Mouse (Mus musculus): ENCODE results near the gene Arhgef3. TPM values are rescaled to one million over a fixed set of nuclear protein-coding genes. Genes with fewer than 3 reads are reported as not detected.

Gene Arhgef3
- polyA plus RNA-seq, 1 experiment from 2014 or later = 6.6 TPM

- no peaks in the 10 kb centered on the region for H3K9me3 ChIP-seq (replicated peaks)
- H3K4me2 ChIP-seq = no peak overlapping the region
- H3K4me3 ChIP-seq (replicated peaks) = no peak overlapping the region
- 70% methylated on average over 8 of the region's 8 CpGs for WGBS (ENCODE audit: insufficient replicate concordance)
- H3K27ac ChIP-seq (replicated peaks) = no peak overlapping the region
- no peak for ATAC-seq (ENCODE audit: insufficient read depth)
- no peaks in the 10 kb centered on the region for H3K27me3 ChIP-seq
- peaks cover 5% of the 10 kb centered on the region; the same call in 1 of the 2 replicates for H3K4me1 ChIP-seq (replicated peaks)
- no peaks in the 10 kb centered on the region for H3K36me3 ChIP-seq (replicated peaks)
- no peak overlapping the region for H3K9ac ChIP-seq
Observed at GRCm38 (mm10) chr14:27178560-27178920, 63.8 kb downstream of the Arhgef3 start.

- Histone ChIP-seq H3K27me3 (no peaks in the 10 kb centered on the region), H3K4me3 (replicated peaks) (no peak overlapping the region), H3K4me2 (no peak overlapping the region), H3K9ac (no peak overlapping the region), H3K4me1 (replicated peaks) (peaks cover 5% of the 10 kb centered on the region; the same call in 1 of the 2 replicates), H3K36me3 (replicated peaks) (no peaks in the 10 kb centered on the region), H3K9me3 (replicated peaks) (no peaks in the 10 kb centered on the region), H3K27ac (replicated peaks) (no peak overlapping the region)
- WGBS (ENCODE audit: insufficient replicate concordance) = 58% methylated on average over 7 of the region's 7 CpGs
- ATAC-seq (ENCODE audit: insufficient read depth) = no peak
Observed at GRCm38 (mm10) chr14:27179771-27180170, 65.1 kb downstream of the Arhgef3 start.

DNA sequence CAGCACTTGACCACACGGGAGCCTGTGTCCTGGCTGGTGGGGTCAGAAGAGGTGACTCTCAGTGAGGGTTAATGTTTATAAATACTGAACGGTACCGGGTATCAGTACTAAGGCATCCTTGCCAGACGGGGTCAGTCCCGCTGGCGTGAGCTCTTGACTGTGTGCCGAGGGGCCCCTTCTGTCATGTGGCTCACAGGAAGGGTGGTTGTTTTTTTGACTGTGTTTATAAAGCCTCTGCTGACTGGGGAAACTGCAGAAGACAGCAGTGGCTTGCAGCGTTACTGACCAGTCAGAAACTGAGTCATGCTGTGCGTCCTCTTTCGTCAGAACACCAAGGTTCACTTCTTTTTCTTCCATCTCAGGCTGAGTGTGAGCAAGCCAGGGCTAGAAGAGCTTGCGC is 67.4 kb downstream of the Arhgef3 start:
- WGBS (ENCODE audit: insufficient replicate concordance) = 41% methylated on average over 11 of the region's 11 CpGs
- no peak overlapping the region for H3K9ac ChIP-seq
- H3K4me2 ChIP-seq = no peak overlapping the region
- H3K27me3 ChIP-seq = no peaks in the 10 kb centered on the region
- H3K4me1 ChIP-seq (replicated peaks) = peaks cover 5% of the 10 kb centered on the region; the same call in 1 of the 2 replicates
- H3K36me3 ChIP-seq (replicated peaks) = no peaks in the 10 kb centered on the region
- no peak overlapping the region for H3K4me3 ChIP-seq (replicated peaks)
- ATAC-seq (ENCODE audit: insufficient read depth) = peak; percentile 17; the same call in 1 of the 2 replicates
- no peak overlapping the region for H3K27ac ChIP-seq (replicated peaks)
- no peaks in the 10 kb centered on the region for H3K9me3 ChIP-seq (replicated peaks)

DNA sequence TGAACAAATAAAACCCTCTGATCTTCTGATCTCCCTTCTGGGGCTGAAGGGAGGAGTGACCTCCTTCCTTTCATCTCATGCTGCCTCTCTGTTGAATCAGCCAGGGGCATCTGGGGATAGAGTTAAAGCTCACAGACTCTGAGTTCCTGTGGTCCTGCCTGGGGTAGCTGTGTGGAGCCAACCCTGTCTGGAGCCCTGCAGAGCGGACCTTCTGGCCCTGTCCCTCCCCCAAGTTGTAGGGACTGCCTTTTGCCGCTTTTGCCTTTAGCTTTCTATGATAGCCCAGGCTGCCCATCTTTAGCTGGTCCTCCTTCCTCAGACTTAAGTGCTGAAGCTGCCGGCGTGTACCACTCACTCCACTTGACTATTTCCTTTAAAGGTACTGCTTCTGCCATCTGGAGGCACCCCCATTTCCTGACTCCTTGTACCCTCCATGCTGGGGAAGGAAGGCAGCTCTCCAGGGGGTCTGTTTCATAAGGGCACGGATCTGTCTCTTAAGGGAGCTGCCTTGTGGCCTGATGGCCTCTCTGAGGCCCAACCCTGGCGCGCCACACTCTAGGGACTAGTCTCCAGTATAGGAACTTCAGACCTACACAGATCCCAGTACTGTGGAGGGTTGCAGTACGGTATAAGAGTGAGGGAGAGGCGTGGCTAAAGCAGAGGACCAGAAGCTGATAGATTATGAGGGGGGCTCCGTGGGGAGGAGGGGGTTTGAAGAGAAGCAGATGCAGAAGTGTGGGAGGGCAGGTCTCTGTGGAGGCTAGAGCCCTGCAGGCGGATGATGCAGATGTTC is 68.1 kb downstream of the Arhgef3 start:
- 50% methylated on average over 11 of the region's 11 CpGs for WGBS (ENCODE audit: insufficient replicate concordance)
- Histone ChIP-seq H3K27me3 (no peaks in the 10 kb centered on the region), H3K4me3 (replicated peaks) (no peak overlapping the region), H3K9me3 (replicated peaks) (no peaks in the 10 kb centered on the region), H3K27ac (replicated peaks) (no peak overlapping the region), H3K4me2 (no peak overlapping the region), H3K4me1 (replicated peaks) (peaks cover 5% of the 10 kb centered on the region; the same call in 1 of the 2 replicates), H3K9ac (no peak overlapping the region), H3K36me3 (replicated peaks) (no peaks in the 10 kb centered on the region)
- ATAC-seq (ENCODE audit: insufficient read depth) = no peak

DNA sequence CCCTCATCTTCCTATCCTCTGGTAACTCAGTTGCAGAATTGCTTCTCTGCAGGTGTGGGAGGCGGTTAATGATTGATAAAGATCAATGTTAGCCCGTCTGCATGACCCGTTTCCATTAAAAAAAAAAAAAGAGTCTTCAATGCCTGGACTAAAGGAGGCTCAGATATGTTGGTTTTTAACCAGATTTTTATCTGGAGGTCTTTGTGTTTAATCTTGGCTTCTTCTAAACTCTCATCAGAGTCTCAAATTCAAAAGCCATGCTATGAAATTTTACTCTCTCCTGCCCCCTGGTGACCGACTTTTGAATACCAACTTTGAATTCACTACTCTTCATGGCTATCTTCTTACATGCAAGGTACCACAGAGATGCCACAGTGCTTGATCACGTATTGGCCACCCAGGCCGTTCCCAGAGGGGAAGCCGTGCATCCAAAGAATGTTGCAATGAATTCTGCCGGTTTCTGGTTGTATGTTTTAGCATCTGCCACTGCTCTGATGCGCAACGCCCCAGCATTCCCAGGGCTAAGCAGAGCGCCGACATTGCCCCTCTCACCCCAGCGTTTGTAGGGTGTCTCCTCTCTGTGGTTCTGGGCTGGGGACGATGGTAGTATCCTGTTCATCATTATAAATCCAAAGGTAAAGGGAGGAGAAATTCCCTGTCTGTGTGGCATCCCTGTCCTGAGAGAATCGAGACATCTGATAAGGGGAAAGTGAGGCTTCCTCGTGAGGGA is 69.0 kb downstream of the Arhgef3 start:
- Histone ChIP-seq H3K4me1 (replicated peaks) (peaks cover 5% of the 10 kb centered on the region; the same call in 1 of the 2 replicates), H3K4me3 (replicated peaks) (no peak overlapping the region), H3K9me3 (replicated peaks) (no peaks in the 10 kb centered on the region), H3K27me3 (no peaks in the 10 kb centered on the region), H3K36me3 (replicated peaks) (no peaks in the 10 kb centered on the region), H3K27ac (replicated peaks) (no peak overlapping the region), H3K9ac (no peak overlapping the region), H3K4me2 (no peak overlapping the region)
- ATAC-seq (ENCODE audit: insufficient read depth) = no peak
- 48% methylated on average over 16 of the region's 16 CpGs for WGBS (ENCODE audit: insufficient replicate concordance)

DNA sequence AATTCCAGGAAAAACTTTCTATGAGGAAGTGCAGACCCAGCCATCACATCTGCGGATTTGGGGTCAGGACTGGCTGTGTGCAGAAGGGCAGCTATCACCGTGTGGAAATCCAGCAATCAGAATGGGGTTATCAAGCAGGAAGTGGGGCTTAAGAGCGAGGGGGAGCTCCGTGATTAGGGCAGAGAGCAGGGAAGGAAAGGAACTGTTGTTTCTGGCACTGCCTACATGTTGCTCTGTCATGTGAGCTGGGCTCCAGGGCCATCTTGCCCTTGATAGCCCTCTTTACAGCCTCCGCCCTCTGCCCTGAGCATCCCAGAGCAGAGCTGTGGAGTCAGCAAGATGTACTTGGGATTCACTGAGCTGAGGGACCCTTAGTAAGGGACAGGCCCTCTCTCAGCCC is 71.2 kb downstream of the Arhgef3 start:
- Histone ChIP-seq H3K9ac (no peak overlapping the region), H3K9me3 (replicated peaks) (no peaks in the 10 kb centered on the region), H3K4me1 (replicated peaks) (peaks cover 5% of the 10 kb centered on the region; the same call in 1 of the 2 replicates), H3K4me3 (replicated peaks) (no peak overlapping the region), H3K27me3 (no peaks in the 10 kb centered on the region), H3K27ac (replicated peaks) (no peak overlapping the region), H3K4me2 (no peak overlapping the region), H3K36me3 (replicated peaks) (no peaks in the 10 kb centered on the region)
- ATAC-seq (ENCODE audit: insufficient read depth) = no peak
- WGBS (ENCODE audit: insufficient replicate concordance) = 28% methylated on average over 5 of the region's 5 CpGs

- no peak for ATAC-seq (ENCODE audit: insufficient read depth)
- Histone ChIP-seq H3K27me3 (no peaks in the 10 kb centered on the region), H3K9me3 (replicated peaks) (no peaks in the 10 kb centered on the region), H3K36me3 (replicated peaks) (no peaks in the 10 kb centered on the region), H3K4me1 (replicated peaks) (peaks cover 5% of the 10 kb centered on the region; the same call in 1 of the 2 replicates), H3K9ac (no peak overlapping the region), H3K27ac (replicated peaks) (no peak overlapping the region), H3K4me2 (no peak overlapping the region), H3K4me3 (replicated peaks) (no peak overlapping the region)
- 58% methylated on average over 4 of the region's 4 CpGs for WGBS (ENCODE audit: insufficient replicate concordance)
Observed at GRCm38 (mm10) chr14:27186596-27186995, 71.9 kb downstream of the Arhgef3 start.

DNA sequence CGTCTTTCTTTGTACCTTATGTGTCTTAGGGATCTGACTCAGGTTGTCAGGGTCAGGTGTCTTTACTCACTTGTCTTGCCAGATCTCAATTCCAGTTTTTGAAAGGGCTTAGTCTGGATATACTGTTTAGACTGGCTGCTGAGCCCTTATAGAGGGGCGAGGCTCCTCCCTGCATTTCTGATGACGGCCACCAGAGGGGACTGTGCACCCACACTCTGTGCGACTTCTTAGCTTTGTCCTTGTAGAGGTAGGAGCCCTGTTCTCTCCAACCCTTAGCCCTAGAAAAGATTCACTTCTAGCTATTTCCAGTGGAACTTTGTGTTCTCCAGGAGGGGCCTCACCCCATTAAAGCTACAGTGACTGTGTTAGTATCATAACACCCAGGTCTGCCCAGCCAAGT is 72.3 kb downstream of the Arhgef3 start:
- H3K4me2 ChIP-seq = no peak overlapping the region
- H3K4me3 ChIP-seq (replicated peaks) = no peak overlapping the region
- H3K9me3 ChIP-seq (replicated peaks) = no peaks in the 10 kb centered on the region
- no peak overlapping the region for H3K27ac ChIP-seq (replicated peaks)
- no peaks in the 10 kb centered on the region for H3K36me3 ChIP-seq (replicated peaks)
- WGBS (ENCODE audit: insufficient replicate concordance) = 9% methylated on average over 4 of the region's 4 CpGs
- peaks cover 5% of the 10 kb centered on the region; the same call in 1 of the 2 replicates for H3K4me1 ChIP-seq (replicated peaks)
- 0 out of 2 replicates have a peak, but pooled peaks have one; percentile 25 for ATAC-seq (ENCODE audit: insufficient read depth)
- H3K9ac ChIP-seq = no peak overlapping the region
- H3K27me3 ChIP-seq = no peaks in the 10 kb centered on the region

DNA sequence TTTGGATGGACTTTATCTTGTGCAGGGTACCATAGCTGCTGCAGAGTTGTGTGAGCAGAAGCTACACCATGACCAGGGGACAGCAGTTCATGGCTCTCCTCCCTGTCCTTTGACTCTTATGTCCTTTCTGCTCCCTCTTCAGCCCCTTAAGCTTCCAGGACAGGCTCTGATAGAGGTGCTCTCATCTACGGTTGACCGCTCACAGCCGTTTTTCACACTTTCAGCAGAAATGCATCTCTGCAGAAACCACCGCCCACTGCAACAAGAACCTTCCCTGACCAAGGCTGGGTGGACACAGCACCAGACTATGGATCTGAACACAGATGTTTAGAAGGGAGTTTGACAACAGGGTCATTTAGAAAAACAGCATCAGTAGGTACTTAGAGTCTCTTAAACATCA is 73.2 kb downstream of the Arhgef3 start:
- 61% methylated on average over 4 of the region's 4 CpGs for WGBS (ENCODE audit: insufficient replicate concordance)

DNA sequence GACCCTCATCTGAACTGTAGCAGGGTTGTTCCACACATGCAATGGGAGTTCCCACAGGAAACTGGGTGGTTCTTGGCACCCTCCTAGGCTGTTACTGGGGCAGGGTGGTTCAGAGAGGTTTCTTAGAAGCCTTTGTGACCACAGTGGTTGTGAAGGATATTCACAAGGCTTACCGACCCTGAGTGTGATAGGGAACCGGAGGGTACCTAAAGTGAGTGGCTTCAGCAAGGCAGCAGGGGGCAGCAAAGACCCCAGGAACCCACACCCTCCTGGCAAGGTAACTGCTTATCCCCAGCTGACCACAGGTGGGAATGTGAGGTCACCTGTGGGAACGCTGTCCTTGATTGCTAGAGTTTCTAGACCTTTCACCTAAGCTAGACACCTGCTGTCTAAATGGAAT is 77.8 kb downstream of the Arhgef3 start:
- Histone ChIP-seq H3K9me3 (replicated peaks) (no peaks in the 10 kb centered on the region), H3K4me2 (no peak overlapping the region), H3K27ac (replicated peaks) (no peak overlapping the region), H3K9ac (no peak overlapping the region), H3K4me3 (replicated peaks) (no peak overlapping the region), H3K36me3 (replicated peaks) (no peaks in the 10 kb centered on the region), H3K4me1 (replicated peaks) (no peaks in the 10 kb centered on the region), H3K27me3 (no peaks in the 10 kb centered on the region)
- 23% methylated on average over 3 of the region's 3 CpGs for whole genome bisulfite sequencing (ENCODE audit: insufficient replicate concordance)
- no peak for ATAC-seq (ENCODE audit: insufficient read depth)

More for the DNA sequence above, 73.2 kb downstream of the Arhgef3 start:
- no peak overlapping the region for H3K9ac ChIP-seq
- no peak overlapping the region for H3K4me3 ChIP-seq (replicated peaks)
- no peak overlapping the region for H3K27ac ChIP-seq (replicated peaks)
- H3K9me3 ChIP-seq (replicated peaks) = no peaks in the 10 kb centered on the region
- H3K36me3 ChIP-seq (replicated peaks) = no peaks in the 10 kb centered on the region
- peaks cover 4% of the 10 kb centered on the region; the same call in 1 of the 2 replicates for H3K4me1 ChIP-seq (replicated peaks)
- no peak overlapping the region for H3K4me2 ChIP-seq
- ATAC-seq (ENCODE audit: insufficient read depth) = no peak
- no peaks in the 10 kb centered on the region for H3K27me3 ChIP-seq

- no peak for ATAC-seq (ENCODE audit: insufficient read depth)
- Histone ChIP-seq H3K4me1 (replicated peaks) (no peaks in the 10 kb centered on the region), H3K9me3 (replicated peaks) (no peaks in the 10 kb centered on the region), H3K36me3 (replicated peaks) (no peaks in the 10 kb centered on the region), H3K27ac (replicated peaks) (no peak overlapping the region), H3K27me3 (no peaks in the 10 kb centered on the region), H3K4me3 (replicated peaks) (no peak overlapping the region), H3K9ac (no peak overlapping the region), H3K4me2 (no peak overlapping the region)
- 29% methylated on average over 8 of the region's 8 CpGs for WGBS (ENCODE audit: insufficient replicate concordance)
Observed at GRCm38 (mm10) chr14:27196980-27197379, 82.3 kb downstream of the Arhgef3 start.

Measured in liver, embryonic 15.5 days (tissue).